Mouse (Mus musculus): ENCODE data around the gene Mprip. TPM values are rescaled to one million over a fixed set of nuclear protein-coding genes. Genes with fewer than 3 reads are reported as not detected.

Gene Mprip
- polyA plus RNA-seq, 1 experiment from 2014 or later = 27.8 TPM

- Histone ChIP-seq H3K27ac (ENCODE audit: low read depth, low read length) (peak overlapping the region; percentile 36), H3K36me3 (ENCODE audit: control insufficient read depth, insufficient read depth) (no peaks in the 10 kb centered on the region), H3K27me3 (replicated peaks; ENCODE audit: control insufficient read depth, insufficient read depth, low read length) (no peaks in the 10 kb centered on the region), H3K9me3 (ENCODE audit: control insufficient read depth) (no peaks in the 10 kb centered on the region), H3K4me3 (ENCODE audit: low read depth, low read length) (no peak overlapping the region), H3K9ac (ENCODE audit: low read depth, low read length) (no peak overlapping the region), H3K4me2 (replicated peaks; ENCODE audit: low read depth) (no peak overlapping the region), H3K4me1 (replicated peaks; ENCODE audit: control insufficient read depth, insufficient read depth, low read length) (0 out of 2 replicates have a peak, but pooled peaks cover 9% of the 10 kb centered on the region)
- WGBS = 37% methylated on average over 11 of the region's 11 CpGs
- peak; percentile 43; the same call in 1 of the 2 replicates for ATAC-seq
- TF ChIP-seq CTCF (IDR thresholded peaks at IDR 0.05; ENCODE audit: low read depth) = no peak
Measured at GRCm38 (mm10) chr11:59707931-59708611, 47.0 kb downstream of the Mprip start.

- Histone ChIP-seq H3K27me3 (replicated peaks; ENCODE audit: control insufficient read depth, insufficient read depth, low read length) (no peaks in the 10 kb centered on the region), H3K27ac (ENCODE audit: low read depth, low read length) (no peak overlapping the region), H3K9me3 (ENCODE audit: control insufficient read depth) (no peaks in the 10 kb centered on the region), H3K4me3 (ENCODE audit: low read depth, low read length) (no peak overlapping the region), H3K4me2 (replicated peaks; ENCODE audit: low read depth) (no peak overlapping the region), H3K9ac (ENCODE audit: low read depth, low read length) (no peak overlapping the region), H3K36me3 (ENCODE audit: control insufficient read depth, insufficient read depth) (no peaks in the 10 kb centered on the region; the same call in 1 of the 2 replicates), H3K4me1 (replicated peaks; ENCODE audit: control insufficient read depth, insufficient read depth, low read length) (no peaks in the 10 kb centered on the region)
- no peak for ATAC-seq
- no peak for TF ChIP-seq CTCF (IDR thresholded peaks at IDR 0.05; ENCODE audit: low read depth)
- 56% methylated on average over 3 of the region's 3 CpGs for WGBS
Measured at GRCm38 (mm10) chr11:59715424-59715840, 54.3 kb downstream of the Mprip start.

GRCm38 (mm10) chr11:59717801-59718291 lies 56.7 kb downstream of the Mprip start:
- Histone ChIP-seq H3K4me1 (replicated peaks; ENCODE audit: control insufficient read depth, insufficient read depth, low read length) (no peaks in the 10 kb centered on the region), H3K4me2 (replicated peaks; ENCODE audit: low read depth) (no peak overlapping the region), H3K9me3 (ENCODE audit: control insufficient read depth) (no peaks in the 10 kb centered on the region), H3K4me3 (ENCODE audit: low read depth, low read length) (no peak overlapping the region), H3K27me3 (replicated peaks; ENCODE audit: control insufficient read depth, insufficient read depth, low read length) (no peaks in the 10 kb centered on the region), H3K9ac (ENCODE audit: low read depth, low read length) (no peak overlapping the region), H3K36me3 (ENCODE audit: control insufficient read depth, insufficient read depth) (no peaks in the 10 kb centered on the region; the same call in none of the 2 replicates), H3K27ac (ENCODE audit: low read depth, low read length) (no peak overlapping the region)
- no peak for ATAC-seq
- WGBS = 70% methylated on average over 4 of the region's 4 CpGs
- TF ChIP-seq CTCF (IDR thresholded peaks at IDR 0.05; ENCODE audit: low read depth) = no peak

GRCm38 (mm10) chr11:59719185-59719584 lies 58.1 kb downstream of the Mprip start:
- Histone ChIP-seq H3K27ac (ENCODE audit: low read depth, low read length) (no peak overlapping the region), H3K4me2 (replicated peaks; ENCODE audit: low read depth) (no peak overlapping the region), H3K9me3 (ENCODE audit: control insufficient read depth) (no peaks in the 10 kb centered on the region), H3K36me3 (ENCODE audit: control insufficient read depth, insufficient read depth) (no peaks in the 10 kb centered on the region; the same call in none of the 2 replicates), H3K4me3 (ENCODE audit: low read depth, low read length) (no peak overlapping the region), H3K4me1 (replicated peaks; ENCODE audit: control insufficient read depth, insufficient read depth, low read length) (no peaks in the 10 kb centered on the region), H3K9ac (ENCODE audit: low read depth, low read length) (no peak overlapping the region), H3K27me3 (replicated peaks; ENCODE audit: control insufficient read depth, insufficient read depth, low read length) (no peaks in the 10 kb centered on the region)
- no peak for TF ChIP-seq CTCF (IDR thresholded peaks at IDR 0.05; ENCODE audit: low read depth)
- no peak for ATAC-seq
- WGBS = 72% methylated on average over 5 of the region's 5 CpGs

- H3K27me3 ChIP-seq (replicated peaks; ENCODE audit: control insufficient read depth, insufficient read depth, low read length) = no peaks in the 10 kb centered on the region
- WGBS = 54% methylated on average over 2 of the region's 2 CpGs
- no peaks in the 10 kb centered on the region for H3K4me1 ChIP-seq (replicated peaks; ENCODE audit: control insufficient read depth, insufficient read depth, low read length)
- no peak for TF ChIP-seq CTCF (IDR thresholded peaks at IDR 0.05; ENCODE audit: low read depth)
- no peak overlapping the region for H3K9ac ChIP-seq (ENCODE audit: low read depth, low read length)
- no peaks in the 10 kb centered on the region for H3K9me3 ChIP-seq (ENCODE audit: control insufficient read depth)
- no peak overlapping the region for H3K27ac ChIP-seq (ENCODE audit: low read depth, low read length)
- no peak overlapping the region for H3K4me3 ChIP-seq (ENCODE audit: low read depth, low read length)
- H3K36me3 ChIP-seq (ENCODE audit: control insufficient read depth, insufficient read depth) = no peaks in the 10 kb centered on the region; the same call in none of the 2 replicates
- no peak overlapping the region for H3K4me2 ChIP-seq (replicated peaks; ENCODE audit: low read depth)
- no peak for ATAC-seq
Measured at GRCm38 (mm10) chr11:59721385-59721784, 60.3 kb downstream of the Mprip start.

- Histone ChIP-seq H3K4me2 (replicated peaks; ENCODE audit: low read depth) (no peak overlapping the region), H3K27me3 (replicated peaks; ENCODE audit: control insufficient read depth, insufficient read depth, low read length) (no peaks in the 10 kb centered on the region), H3K36me3 (ENCODE audit: control insufficient read depth, insufficient read depth) (peaks cover 24% of the 10 kb centered on the region), H3K4me1 (replicated peaks; ENCODE audit: control insufficient read depth, insufficient read depth, low read length) (no peaks in the 10 kb centered on the region), H3K27ac (ENCODE audit: low read depth, low read length) (no peak overlapping the region), H3K9ac (ENCODE audit: low read depth, low read length) (no peak overlapping the region), H3K9me3 (ENCODE audit: control insufficient read depth) (no peaks in the 10 kb centered on the region), H3K4me3 (ENCODE audit: low read depth, low read length) (no peak overlapping the region)
- TF ChIP-seq CTCF (IDR thresholded peaks at IDR 0.05; ENCODE audit: low read depth) = no peak
- WGBS = 70% methylated on average over 3 of the region's 3 CpGs
- no peak for ATAC-seq
Measured at GRCm38 (mm10) chr11:59727204-59727603, 66.1 kb downstream of the Mprip start.
